Mouse (Mus musculus) midbrain, embryonic 10.5 days (tissue): ENCODE measurements around the gene Crhbp. TPM values are rescaled to one million over a fixed set of nuclear protein-coding genes. Genes with fewer than 3 reads are reported as not detected.

Experiments
- DNase-seq: peaks from one replicate; pipeline ENCODE4 v3.0.0-alpha.2; 2017; ENCODE audit warnings: low spot score
- H3K27ac ChIP-seq: fragments of 300-500 bp; sonication (generic); replicated peaks from 2 replicates; pipeline ENCODE4 v1.5.1; 2016; ENCODE audit warnings: mild to moderate bottlenecking
- H3K27me3 ChIP-seq: fragments of 300-500 bp; sonication (generic); 2 replicates; pipeline ENCODE4 v1.6.1; 2016; ENCODE audit warnings: low read depth, mild to moderate bottlenecking; ENCODE audit not compliant: poor library complexity, severe bottlenecking
- H3K36me3 ChIP-seq: fragments of 300-500 bp; sonication (generic); 2 replicates; pipeline ENCODE4 v1.6.1; 2016; ENCODE audit warnings: mild to moderate bottlenecking, moderate library complexity
- H3K4me1 ChIP-seq: fragments of 300-500 bp; sonication (generic); 2 replicates; pipeline ENCODE4 v1.6.1; 2016
- H3K4me3 ChIP-seq: fragments of 300-500 bp; sonication (generic); 2 replicates; pipeline ENCODE4 v1.5.1; 2016; ENCODE audit warnings: mild to moderate bottlenecking, moderate library complexity
- H3K9me3 ChIP-seq: fragments of 300-500 bp; sonication (generic); replicated peaks from 2 replicates; pipeline ENCODE4 v1.6.1; 2016; ENCODE audit warnings: mild to moderate bottlenecking
- WGBS: fragments of 180-500 bp; shearing (Covaris S2); methylation state at CpG from one replicate; pipeline ENCODE4 v1.1.7; 2016; 5-methylcytosine and 5-hydroxymethylcytosine counted together
- polyA plus RNA-seq: library from polyadenylated mRNA; unstranded; fragments of >200 nt; fragmentation: Nextera tagmentation; extraction: Ambion mirVana; gene quantifications from 2 replicates; pipeline ENCODE4 v1.2.1, GENCODE M21; 2016

Gene Crhbp
- polyA plus RNA-seq, result 1.4 and 1.8 TPM in 2 replicates

DNA sequence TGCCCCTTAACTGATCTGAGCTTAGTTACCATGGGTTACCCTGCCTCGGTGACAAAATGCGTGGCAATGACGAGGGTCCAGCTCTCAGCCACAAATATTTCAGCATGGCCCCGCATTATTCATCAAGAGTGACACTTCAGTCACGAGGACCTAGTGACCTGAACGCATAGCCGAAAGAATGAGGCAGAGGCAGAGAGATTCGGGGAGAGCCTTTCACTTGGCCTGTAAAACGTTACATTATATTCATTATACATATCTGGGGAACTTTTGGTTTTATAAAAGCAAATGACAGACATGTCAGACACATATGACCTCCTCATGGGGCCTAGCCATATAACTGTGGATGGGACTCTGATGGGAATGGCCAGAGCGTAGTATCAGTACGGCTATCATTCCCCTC lies at the start of gene Crhbp:
Gene Crhbp, minus strand, starts transcription at position 101 of the 400 bp plus-strand sequence.
- H3K27ac ChIP-seq, result peak within 1 kb of the TSS; percentile 63
- H3K36me3 ChIP-seq, result no peaks in the 10 kb centered on the region
- no peak for DNase-seq
- peaks cover 53% of the 10 kb centered on the region for H3K27me3 ChIP-seq
- H3K4me3 ChIP-seq, result peak within 1 kb of the TSS; percentile 62
- H3K9me3 ChIP-seq, result no peaks in the 10 kb centered on the region
- peaks cover 21% of the 10 kb centered on the region for H3K4me1 ChIP-seq
- 56% methylated on average over 11 of the region's 11 CpGs for WGBS

DNA sequence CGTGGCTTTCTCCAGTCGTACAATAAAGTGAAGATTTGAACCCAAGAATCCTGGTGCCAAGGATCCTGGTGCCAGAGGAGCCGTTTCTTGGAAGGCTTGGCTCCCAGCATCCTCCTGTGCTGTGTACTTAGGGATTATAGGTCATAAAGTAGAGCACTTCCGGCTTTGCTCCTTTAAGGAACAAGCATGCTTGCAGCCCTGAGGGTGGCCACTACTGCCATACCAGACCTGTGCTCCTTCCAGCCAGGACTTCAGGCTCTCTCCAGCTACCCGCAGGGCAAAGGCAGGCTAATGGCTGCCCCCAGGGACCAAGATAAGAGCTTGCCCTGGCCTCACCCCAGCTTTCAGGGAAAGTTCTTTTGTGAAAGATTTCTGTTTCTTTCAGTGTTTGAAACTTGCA lies 48.6 kb upstream of the Crhbp start:
- Histone ChIP-seq H3K4me3 (no peak overlapping the region), H3K9me3 (no peaks in the 10 kb centered on the region), H3K36me3 (no peaks in the 10 kb centered on the region), H3K4me1 (peaks cover 16% of the 10 kb centered on the region), H3K27ac (0 out of 2 replicates have a peak overlapping the region, but pooled peaks have one; percentile 2), H3K27me3 (no peaks in the 10 kb centered on the region; the same call in 1 of the 2 replicates)
- no peak for DNase-seq
- WGBS, result 76% methylated on average over 5 of the region's 5 CpGs

DNA sequence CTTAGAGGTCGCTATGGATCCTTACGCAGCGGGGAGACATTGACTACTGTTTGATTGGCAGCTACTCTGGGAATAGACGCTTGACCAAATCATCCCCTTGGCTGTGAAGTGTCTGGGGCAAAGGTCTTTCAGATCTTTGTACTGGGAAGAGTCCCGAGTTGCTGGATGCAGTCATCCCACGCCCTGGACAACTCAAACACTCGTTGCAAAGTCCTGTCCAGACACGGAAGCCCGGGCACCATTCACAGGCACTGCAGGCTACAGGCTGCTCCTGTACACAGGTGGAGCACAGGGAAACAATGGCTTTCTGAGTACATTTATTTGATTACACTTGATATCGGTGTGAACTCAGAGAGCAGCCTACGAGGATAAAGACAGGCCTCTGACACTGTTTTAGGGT lies 46.6 kb upstream of the Crhbp start:
- Histone ChIP-seq H3K4me3 (no peak overlapping the region), H3K36me3 (no peaks in the 10 kb centered on the region), H3K4me1 (peaks cover 13% of the 10 kb centered on the region), H3K9me3 (no peaks in the 10 kb centered on the region), H3K27ac (peak overlapping the region; percentile 61; the same call in 1 of the 2 replicates), H3K27me3 (no peaks in the 10 kb centered on the region; the same call in 1 of the 2 replicates)
- no peak for DNase-seq
- WGBS, result 64% methylated on average over 11 of the region's 11 CpGs

DNA sequence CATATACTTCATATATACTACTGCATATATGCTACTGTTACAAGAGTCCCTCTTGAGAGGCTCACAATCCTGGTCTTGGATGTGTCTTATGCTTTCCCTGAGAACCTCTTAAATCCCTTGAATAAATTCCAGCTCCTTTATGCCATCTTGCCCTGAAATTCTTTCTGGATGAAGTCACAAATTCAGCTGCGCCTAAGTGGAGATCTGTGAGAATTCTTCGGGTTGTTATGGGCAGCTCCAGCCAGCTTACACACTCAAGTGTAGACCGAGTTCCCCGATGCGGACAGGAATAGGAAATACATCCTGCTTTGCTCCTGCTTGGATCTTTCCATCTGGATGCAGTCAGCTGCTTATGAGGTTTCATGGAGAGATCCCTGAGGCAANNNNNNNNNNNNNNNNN lies 39.9 kb upstream of the Crhbp start:
- 78% methylated on average over 5 of the region's 5 CpGs for WGBS
- Histone ChIP-seq H3K9me3 (no peaks in the 10 kb centered on the region), H3K36me3 (no peaks in the 10 kb centered on the region), H3K27me3 (peaks cover 6% of the 10 kb centered on the region; the same call in 1 of the 2 replicates), H3K27ac (peak overlapping the region; percentile 42; the same call in 1 of the 2 replicates), H3K4me1 (peaks cover 12% of the 10 kb centered on the region), H3K4me3 (no peak overlapping the region)
- no peak for DNase-seq

DNA sequence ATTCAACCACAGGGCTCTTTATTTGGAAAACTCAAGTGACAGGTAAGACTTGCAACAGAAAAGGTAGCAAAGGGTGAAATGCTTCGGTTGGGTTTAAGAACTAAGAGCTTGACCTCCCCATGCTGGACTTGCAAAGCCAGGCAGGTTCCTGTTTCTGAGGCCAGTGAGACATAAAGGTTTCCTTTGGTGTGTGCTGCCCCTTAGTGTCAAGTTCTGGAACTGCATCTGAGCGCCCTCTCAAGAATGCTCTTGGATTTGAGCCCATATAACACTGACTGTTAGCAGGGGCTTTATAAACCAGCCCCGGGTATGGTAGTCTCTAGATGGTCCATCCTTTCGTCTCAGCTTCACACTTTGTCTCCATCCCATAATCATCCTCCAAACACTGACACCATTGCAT lies 36.7 kb upstream of the Crhbp start:
- 25% methylated on average over 4 of the region's 4 CpGs for WGBS
- H3K27me3 ChIP-seq, result peaks cover 6% of the 10 kb centered on the region; the same call in 1 of the 2 replicates
- no peaks in the 10 kb centered on the region for H3K36me3 ChIP-seq
- H3K9me3 ChIP-seq, result no peaks in the 10 kb centered on the region
- H3K27ac ChIP-seq, result no peak overlapping the region
- peaks cover 12% of the 10 kb centered on the region for H3K4me1 ChIP-seq
- no peak overlapping the region for H3K4me3 ChIP-seq
- DNase-seq, result peak; percentile 78

DNA sequence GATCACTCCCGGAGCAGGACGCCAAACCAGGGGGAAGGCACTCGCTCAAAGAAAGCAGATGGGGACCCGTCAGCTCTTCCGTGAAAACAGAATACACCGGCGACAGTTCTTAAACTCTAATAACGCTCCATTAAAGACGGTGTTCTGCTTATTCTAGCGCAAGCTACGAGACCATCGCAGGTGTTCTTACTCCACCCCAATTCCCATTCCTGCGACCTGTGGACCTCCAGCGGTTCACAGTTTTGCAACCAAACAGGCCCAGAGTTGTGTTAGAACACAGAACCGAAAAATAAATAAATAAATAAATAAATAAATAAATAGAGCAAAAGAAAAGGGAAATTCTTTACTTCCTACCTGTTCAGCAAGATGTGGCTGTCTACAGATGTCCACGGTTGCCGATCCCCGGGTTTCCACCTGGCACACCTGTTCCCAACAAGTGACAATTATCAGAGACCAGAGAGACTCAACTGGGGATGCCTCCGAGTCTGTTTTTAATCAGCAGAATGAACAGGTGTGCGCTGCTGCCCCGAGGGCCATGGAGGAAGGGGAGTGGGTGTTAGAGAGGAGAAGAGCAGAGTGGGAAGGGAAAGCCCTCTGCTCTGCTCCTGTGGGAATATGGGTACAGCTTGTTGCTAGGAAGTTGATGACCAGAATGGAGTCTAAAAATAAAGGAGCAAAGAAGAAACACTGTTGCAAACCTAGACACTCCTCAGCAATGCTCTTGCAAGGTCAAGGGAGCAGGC lies 34.1 kb upstream of the Crhbp start, which contains the start of gene S100z:
Gene S100z, minus strand, starts transcription at position 51 of the 743 bp plus-strand sequence.
- no peak for DNase-seq
- Histone ChIP-seq H3K36me3 (no peaks in the 10 kb centered on the region), H3K27me3 (peaks cover 6% of the 10 kb centered on the region; the same call in 1 of the 2 replicates), H3K4me3 (no peak within 1 kb of the TSS), H3K9me3 (no peaks in the 10 kb centered on the region), H3K4me1 (0 out of 2 replicates have a peak, but pooled peaks cover 2% of the 10 kb centered on the region), H3K27ac (no peak within 1 kb of the TSS)
- 89% methylated on average over 21 of the region's 21 CpGs for WGBS

DNA sequence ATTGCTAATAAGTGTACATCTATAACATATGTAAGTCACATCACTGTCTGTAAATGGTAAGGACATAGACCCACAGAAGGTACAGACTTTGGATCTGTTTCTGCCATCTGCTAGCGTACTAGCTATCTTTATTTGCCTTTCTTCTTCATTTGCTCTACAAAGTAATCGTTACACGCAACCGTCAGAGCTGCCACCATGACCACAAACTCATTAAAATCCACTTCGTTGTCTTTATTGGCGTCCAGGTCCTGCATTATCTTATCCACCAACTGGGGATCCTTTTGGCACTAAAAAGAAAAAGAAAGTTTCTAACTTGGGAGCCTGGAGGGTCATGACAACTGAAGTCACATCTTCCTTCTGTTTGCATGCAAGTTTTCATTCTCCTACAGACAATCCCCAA lies 32.4 kb upstream of the Crhbp start:
- H3K4me3 ChIP-seq, result no peak overlapping the region
- 90% methylated on average over 6 of the region's 6 CpGs for WGBS
- H3K36me3 ChIP-seq, result no peaks in the 10 kb centered on the region
- no peaks in the 10 kb centered on the region for H3K4me1 ChIP-seq
- DNase-seq, result no peak
- H3K9me3 ChIP-seq, result no peaks in the 10 kb centered on the region
- H3K27me3 ChIP-seq, result peaks cover 6% of the 10 kb centered on the region; the same call in 1 of the 2 replicates
- H3K27ac ChIP-seq, result no peak overlapping the region

DNA sequence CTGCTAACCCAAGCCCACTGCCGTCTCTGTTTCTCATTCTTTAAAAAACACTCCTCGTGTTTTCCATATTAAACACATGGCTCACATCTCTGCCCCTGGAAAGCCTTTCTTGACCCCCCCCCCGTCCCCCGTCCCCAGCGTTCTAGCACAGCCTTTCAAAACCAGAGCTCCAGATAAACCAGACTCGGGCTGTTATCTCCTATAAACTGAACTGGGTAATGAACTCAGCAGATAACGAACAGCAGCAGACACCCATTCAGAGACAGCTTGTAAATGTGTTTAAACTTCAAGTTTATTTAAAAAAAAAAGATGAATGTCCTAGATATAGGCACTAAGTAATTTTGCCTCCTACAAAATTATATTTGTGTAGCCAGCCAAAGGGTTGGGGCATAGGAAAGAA lies 30.4 kb upstream of the Crhbp start:
- Histone ChIP-seq H3K27ac (no peak overlapping the region), H3K4me1 (no peaks in the 10 kb centered on the region), H3K4me3 (no peak overlapping the region), H3K27me3 (peaks cover under 1% of the 10 kb centered on the region; the same call in 1 of the 2 replicates), H3K9me3 (no peaks in the 10 kb centered on the region), H3K36me3 (no peaks in the 10 kb centered on the region)
- WGBS, result 87% methylated on average over 7 of the region's 7 CpGs
- no peak for DNase-seq

DNA sequence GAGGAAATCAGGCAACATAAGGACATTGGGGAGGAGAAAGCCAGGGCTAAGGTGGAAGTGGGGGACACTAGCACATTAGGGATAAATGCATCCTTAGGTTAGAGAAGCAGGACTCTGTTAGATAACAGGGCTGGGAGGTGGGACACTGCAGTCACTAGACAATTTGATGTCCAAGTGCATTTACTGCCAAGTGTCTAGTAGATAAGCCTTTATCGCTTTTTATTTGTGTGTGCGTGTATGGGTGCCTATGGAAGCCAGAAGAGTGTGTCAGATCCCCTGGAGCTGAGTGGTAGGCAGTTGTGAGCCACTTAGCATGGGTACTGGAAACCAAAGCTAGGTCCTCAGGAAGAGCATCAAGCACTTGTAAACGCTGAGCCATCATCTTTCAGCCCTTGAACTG lies 29.6 kb upstream of the Crhbp start:
- WGBS, result 87% methylated on average over 3 of the region's 3 CpGs
- Histone ChIP-seq H3K36me3 (no peaks in the 10 kb centered on the region), H3K4me1 (no peaks in the 10 kb centered on the region), H3K9me3 (no peaks in the 10 kb centered on the region), H3K27ac (no peak overlapping the region), H3K27me3 (no peaks in the 10 kb centered on the region), H3K4me3 (no peak overlapping the region)
- DNase-seq, result no peak

DNA sequence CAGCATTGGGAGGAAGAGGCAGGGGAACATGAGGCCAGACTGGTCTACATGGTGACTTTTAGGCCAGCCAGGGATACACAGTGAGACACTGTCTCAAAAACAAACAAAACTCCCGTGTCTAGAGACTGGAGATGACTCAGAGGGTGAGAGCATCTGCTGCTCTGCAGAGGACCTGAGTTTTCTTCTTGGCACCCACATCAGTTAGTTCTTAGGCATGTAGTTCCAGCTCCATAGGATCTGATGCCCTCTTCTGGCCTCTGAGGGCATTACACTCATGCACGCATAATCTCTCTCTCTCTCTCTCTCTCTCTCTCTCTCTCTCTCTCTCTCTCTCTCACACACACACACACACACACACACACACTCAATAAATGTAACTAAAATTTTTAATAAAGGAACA lies 26.2 kb upstream of the Crhbp start:
- Histone ChIP-seq H3K4me3 (no peak overlapping the region), H3K27me3 (no peaks in the 10 kb centered on the region), H3K9me3 (no peaks in the 10 kb centered on the region), H3K36me3 (no peaks in the 10 kb centered on the region), H3K27ac (no peak overlapping the region), H3K4me1 (no peaks in the 10 kb centered on the region)
- WGBS, result 74% methylated on average over 2 of the region's 2 CpGs
- DNase-seq, result peak; percentile 24

DNA sequence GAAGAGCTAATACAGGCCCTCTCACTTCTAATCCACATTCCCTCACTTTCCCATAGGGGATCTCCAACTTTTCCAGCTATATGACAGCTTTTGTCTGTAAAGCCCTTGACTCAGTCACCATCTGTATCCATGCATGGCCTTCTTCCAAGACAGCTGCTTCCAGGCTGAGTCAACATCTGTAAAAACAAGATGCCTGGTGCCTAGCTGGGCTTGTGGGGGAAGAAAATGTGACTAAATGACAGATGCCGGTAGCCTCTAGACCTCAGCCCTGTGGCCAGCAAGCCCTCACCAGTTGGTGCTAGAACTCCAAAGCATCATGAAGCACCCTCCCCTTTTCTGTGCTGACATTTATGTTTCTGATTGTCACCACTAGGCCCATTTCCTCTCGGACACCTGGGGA lies 6.8 kb upstream of the Crhbp start:
- H3K36me3 ChIP-seq, result no peaks in the 10 kb centered on the region
- no peaks in the 10 kb centered on the region for H3K4me1 ChIP-seq
- no peak overlapping the region for H3K27ac ChIP-seq
- no peaks in the 10 kb centered on the region for H3K27me3 ChIP-seq
- DNase-seq, result no peak
- H3K9me3 ChIP-seq, result no peaks in the 10 kb centered on the region
- no peak overlapping the region for H3K4me3 ChIP-seq
- WGBS, result 73% methylated on average over 2 of the region's 2 CpGs

DNA sequence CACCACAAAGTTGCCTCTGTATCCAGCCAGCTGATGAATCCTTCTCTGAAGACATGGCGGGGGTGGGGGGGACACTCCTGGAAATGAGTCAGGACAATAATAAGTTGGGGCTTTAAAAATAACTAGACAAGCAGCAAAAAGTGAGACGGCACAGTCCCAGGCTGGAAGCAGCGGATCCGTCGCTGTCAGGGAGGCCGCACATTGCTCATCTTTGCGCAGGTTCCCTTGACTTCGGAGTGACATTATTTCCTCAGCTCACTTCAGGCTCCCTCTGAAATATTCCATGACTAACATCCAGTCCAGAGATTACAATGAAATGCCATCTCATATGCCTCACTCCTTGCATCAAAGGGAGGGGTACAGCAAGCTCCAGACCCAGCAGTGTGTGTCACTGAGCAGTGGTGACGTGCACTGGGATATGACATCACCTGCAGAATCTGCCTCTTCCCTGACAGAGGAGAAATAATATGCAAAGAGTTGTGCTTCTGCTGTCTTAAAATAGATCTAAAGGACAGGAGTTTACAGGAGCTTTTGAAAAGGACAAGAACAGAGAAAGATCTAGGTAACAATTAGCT lies 6.0 kb upstream of the Crhbp start:
- H3K27me3 ChIP-seq, result peaks cover 7% of the 10 kb centered on the region
- no peaks in the 10 kb centered on the region for H3K36me3 ChIP-seq
- no peaks in the 10 kb centered on the region for H3K9me3 ChIP-seq
- no peak overlapping the region for H3K4me3 ChIP-seq
- no peaks in the 10 kb centered on the region for H3K4me1 ChIP-seq
- WGBS, result 88% methylated on average over 9 of the region's 9 CpGs
- no peak for DNase-seq
- no peak overlapping the region for H3K27ac ChIP-seq

DNA sequence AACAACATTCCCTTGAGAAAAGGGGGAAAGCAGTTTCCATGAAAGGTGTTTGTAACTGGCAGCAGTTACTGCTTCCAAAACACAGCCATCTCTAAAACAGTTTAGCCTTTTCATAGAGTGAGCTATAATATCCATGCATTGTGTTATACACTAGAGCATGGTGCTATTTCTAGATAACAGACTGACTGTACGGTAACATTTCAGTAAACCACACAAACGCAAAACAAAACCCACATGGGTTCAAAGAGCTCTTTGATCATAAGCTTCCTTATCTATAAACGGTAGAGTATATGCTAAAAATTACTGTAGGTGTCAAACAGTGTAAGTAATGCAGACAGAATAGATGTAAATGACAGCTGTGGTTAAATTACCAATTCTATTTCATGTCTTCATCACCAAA lies 5.0 kb upstream of the Crhbp start:
- WGBS, result 90% methylated on average over 3 of the region's 3 CpGs
- Histone ChIP-seq H3K4me3 (no peak overlapping the region), H3K9me3 (no peaks in the 10 kb centered on the region), H3K27ac (no peak overlapping the region), H3K4me1 (peaks cover 2% of the 10 kb centered on the region), H3K27me3 (peaks cover 17% of the 10 kb centered on the region), H3K36me3 (no peaks in the 10 kb centered on the region)
- DNase-seq, result no peak
